Mouse (Mus musculus) hindbrain, embryonic 11.5 days (tissue): ENCODE data around the gene Wipf1. TPM values are rescaled to one million over a fixed set of nuclear protein-coding genes. Genes with fewer than 3 reads are reported as not detected.

Source experiments
- ATAC-seq: fragments of 200-750 bp; cut with Nextera tagmentation; 2 replicates; pipeline ENCODE4 v1.8.0; 2017; ENCODE audit warnings: mild to moderate bottlenecking, moderate TSS enrichment, moderate library complexity; ENCODE audit not compliant: low FRiP score
- DNase-seq: peaks from one replicate; pipeline ENCODE4 v3.0.0-alpha.2; 2015; ENCODE audit warnings: low spot score
- H3K27ac ChIP-seq: fragments of 300-500 bp; sonication (generic); 2 replicates; pipeline ENCODE4 v1.5.1; 2014; ENCODE audit warnings: mild to moderate bottlenecking, low read depth, low read length
- H3K27me3 ChIP-seq: fragments of 300-500 bp; sonication (generic); 2 replicates; pipeline ENCODE4 v1.6.1; 2014; ENCODE audit warnings: mild to moderate bottlenecking, low read length, moderate library complexity, mixed read lengths; ENCODE audit not compliant: control insufficient read depth, insufficient read depth
- H3K36me3 ChIP-seq: fragments of 300-500 bp; sonication (generic); 2 replicates; pipeline ENCODE4 v1.6.1; 2014; ENCODE audit warnings: mild to moderate bottlenecking, low read length, moderate library complexity, mixed read lengths; ENCODE audit not compliant: control insufficient read depth, insufficient read depth
- H3K4me1 ChIP-seq: fragments of 300-500 bp; sonication (generic); replicated peaks from 2 replicates; pipeline ENCODE4 v1.6.1; 2014; ENCODE audit warnings: low read length, mixed read lengths; ENCODE audit not compliant: control insufficient read depth, insufficient read depth
- H3K4me2 ChIP-seq: fragments of 300-500 bp; sonication (generic); replicated peaks from 2 replicates; pipeline ENCODE4 v1.6.1; 2014; ENCODE audit warnings: mild to moderate bottlenecking, low read depth, low read length
- H3K4me3 ChIP-seq: fragments of 300-500 bp; sonication (generic); 2 replicates; pipeline ENCODE4 v1.5.1; 2014; ENCODE audit warnings: low read depth, low read length
- H3K9ac ChIP-seq: fragments of 300-500 bp; sonication (generic); 2 replicates; pipeline ENCODE4 v1.6.1; 2014; ENCODE audit warnings: low read depth, low read length
- H3K9me3 ChIP-seq: fragments of 300-500 bp; sonication (generic); 2 replicates; pipeline ENCODE4 v1.6.1; 2016; ENCODE audit warnings: low read length; ENCODE audit not compliant: control insufficient read depth
- WGBS: fragments of 180-500 bp; shearing (Covaris S2); extraction: QIAGEN DNeasy Blood & Tissue Kit; methylation state at CpG from one replicate; pipeline ENCODE4 v1.1.7; 2014; 5-methylcytosine and 5-hydroxymethylcytosine counted together
- polyA plus RNA-seq: library from polyadenylated mRNA; unstranded; fragments of >200 nt; fragmentation: Nextera tagmentation; extraction: Ambion mirVana; gene quantifications from 2 replicates; pipeline ENCODE4 v1.2.1, GENCODE M21; 2014

The Wipf1 gene
- polyA plus RNA-seq, 1 experiment from 2014 or later = 9.7 TPM

- H3K4me2 ChIP-seq = no peak overlapping the region
- WGBS = 98% methylated on average over 2 of the region's 2 CpGs
- no peak overlapping the region for H3K4me3 ChIP-seq
- ATAC-seq = no peak
- DNase-seq = no peak
- no peak overlapping the region for H3K9ac ChIP-seq
- no peak overlapping the region for H3K27ac ChIP-seq
- H3K27me3 ChIP-seq = no peaks in the 10 kb centered on the region
- H3K36me3 ChIP-seq = no peaks in the 10 kb centered on the region
- H3K4me1 ChIP-seq = no peaks in the 10 kb centered on the region
- H3K9me3 ChIP-seq = no peaks in the 10 kb centered on the region
Observed at GRCm38 (mm10) chr2:73435847-73436246, 93.7 kb downstream of the Wipf1 start.

- peak overlapping the region; percentile 45; the same call in 1 of the 2 replicates for H3K27ac ChIP-seq
- no peaks in the 10 kb centered on the region for H3K27me3 ChIP-seq
- ATAC-seq = no peak
- peak; percentile 27 for DNase-seq
- WGBS = 35% methylated on average over 14 of the region's 14 CpGs
- no peaks in the 10 kb centered on the region for H3K9me3 ChIP-seq
- no peaks in the 10 kb centered on the region for H3K4me1 ChIP-seq
- no peak overlapping the region for H3K4me2 ChIP-seq
- H3K9ac ChIP-seq = no peak overlapping the region
- no peaks in the 10 kb centered on the region for H3K36me3 ChIP-seq
- no peak overlapping the region for H3K4me3 ChIP-seq
Observed at GRCm38 (mm10) chr2:73431959-73432396, 97.6 kb downstream of the Wipf1 start.

- 63% methylated on average over 21 of the region's 21 CpGs for WGBS
- H3K4me3 ChIP-seq = no peak overlapping the region
- H3K4me1 ChIP-seq = no peaks in the 10 kb centered on the region
- no peaks in the 10 kb centered on the region for H3K27me3 ChIP-seq
- DNase-seq (peak; percentile 19), ATAC-seq (no peak)
- H3K9ac ChIP-seq = no peak overlapping the region
- no peaks in the 10 kb centered on the region for H3K9me3 ChIP-seq
- no peaks in the 10 kb centered on the region for H3K36me3 ChIP-seq
- H3K4me2 ChIP-seq = no peak overlapping the region
- H3K27ac ChIP-seq = no peak overlapping the region
Observed at GRCm38 (mm10) chr2:73428803-73429468, 100.6 kb downstream of the Wipf1 start.

GRCm38 (mm10) chr2:73427293-73427692, 102.2 kb downstream of the Wipf1 start:
- peak; percentile 49 for DNase-seq
- ATAC-seq = no peak
- Histone ChIP-seq H3K27ac (no peak overlapping the region), H3K27me3 (no peaks in the 10 kb centered on the region), H3K4me3 (no peak overlapping the region), H3K4me2 (no peak overlapping the region), H3K4me1 (no peaks in the 10 kb centered on the region), H3K9me3 (no peaks in the 10 kb centered on the region), H3K9ac (no peak overlapping the region), H3K36me3 (no peaks in the 10 kb centered on the region)
- 46% methylated on average over 1 of the region's 1 CpGs for WGBS

- DNase-seq (no peak), ATAC-seq (no peak)
- no peaks in the 10 kb centered on the region for H3K27me3 ChIP-seq
- no peak overlapping the region for H3K4me3 ChIP-seq
- no peak overlapping the region for H3K9ac ChIP-seq
- 80% methylated on average over 14 of the region's 14 CpGs for WGBS
- H3K4me2 ChIP-seq = no peak overlapping the region
- no peaks in the 10 kb centered on the region for H3K4me1 ChIP-seq
- no peaks in the 10 kb centered on the region for H3K36me3 ChIP-seq
- H3K9me3 ChIP-seq = no peaks in the 10 kb centered on the region
- H3K27ac ChIP-seq = no peak overlapping the region
Observed at GRCm38 (mm10) chr2:73425822-73426221, 103.7 kb downstream of the Wipf1 start.

- no peaks in the 10 kb centered on the region for H3K4me1 ChIP-seq
- no peak overlapping the region for H3K27ac ChIP-seq
- H3K9ac ChIP-seq = no peak overlapping the region
- no peaks in the 10 kb centered on the region for H3K36me3 ChIP-seq
- no peak overlapping the region for H3K4me3 ChIP-seq
- H3K27me3 ChIP-seq = no peaks in the 10 kb centered on the region
- 51% methylated on average over 7 of the region's 7 CpGs for WGBS
- no peaks in the 10 kb centered on the region for H3K9me3 ChIP-seq
- DNase-seq = no peak
- no peak overlapping the region for H3K4me2 ChIP-seq
- no peak for ATAC-seq
Observed at GRCm38 (mm10) chr2:73419730-73420129, 109.8 kb downstream of the Wipf1 start.

- no peak overlapping the region for H3K9ac ChIP-seq
- peak; percentile 14 for DNase-seq
- H3K27ac ChIP-seq = no peak overlapping the region
- WGBS = 35% methylated on average over 4 of the region's 4 CpGs
- no peak overlapping the region for H3K4me2 ChIP-seq
- no peaks in the 10 kb centered on the region for H3K36me3 ChIP-seq
- H3K4me3 ChIP-seq = no peak overlapping the region
- H3K4me1 ChIP-seq = no peaks in the 10 kb centered on the region
- H3K9me3 ChIP-seq = no peaks in the 10 kb centered on the region
- H3K27me3 ChIP-seq = no peaks in the 10 kb centered on the region
- ATAC-seq = no peak
Observed at GRCm38 (mm10) chr2:73419285-73419684, 110.2 kb downstream of the Wipf1 start.

GRCm38 (mm10) chr2:73415892-73416291, 113.6 kb downstream of the Wipf1 start:
- H3K36me3 ChIP-seq = no peaks in the 10 kb centered on the region
- DNase-seq = no peak
- no peak overlapping the region for H3K9ac ChIP-seq
- H3K4me1 ChIP-seq = no peaks in the 10 kb centered on the region
- no peaks in the 10 kb centered on the region for H3K27me3 ChIP-seq
- no peak overlapping the region for H3K4me3 ChIP-seq
- ATAC-seq = no peak
- H3K27ac ChIP-seq = no peak overlapping the region
- H3K9me3 ChIP-seq = no peaks in the 10 kb centered on the region
- 59% methylated on average over 5 of the region's 5 CpGs for WGBS
- H3K4me2 ChIP-seq = no peak overlapping the region

- ATAC-seq = no peak
- no peak overlapping the region for H3K9ac ChIP-seq
- H3K9me3 ChIP-seq = no peaks in the 10 kb centered on the region
- H3K36me3 ChIP-seq = no peaks in the 10 kb centered on the region
- H3K4me3 ChIP-seq = no peak overlapping the region
- no peak overlapping the region for H3K4me2 ChIP-seq
- no peak overlapping the region for H3K27ac ChIP-seq
- 91% methylated on average over 8 of the region's 8 CpGs for WGBS
- H3K27me3 ChIP-seq = no peaks in the 10 kb centered on the region
- no peak for DNase-seq
- H3K4me1 ChIP-seq = no peaks in the 10 kb centered on the region
Observed at GRCm38 (mm10) chr2:73410076-73410475, 119.5 kb downstream of the Wipf1 start.
